Mouse (Mus musculus): ENCODE measurements at regions not wholly inside any gene's neighbourhood (a gene's known extent, or its start where the extent isn't known, plus 50 kb on each side); places are given as distances from the start of the nearest gene placed in this dataset.

GRCm38 (mm10) chr3:58090396-58090795, 242.5 kb upstream of the Pfn2 start:
- H3K4me2 ChIP-seq (ENCODE audit: low read depth, severe bottlenecking), result no peak overlapping the region
- DNase-seq (ENCODE audit: low spot score) (no peak), ATAC-seq (ENCODE audit: insufficient number of reproducible peaks, low FRiP score, low TSS enrichment, low read depth) (no peak)
- no peaks in the 10 kb centered on the region for H3K9me3 ChIP-seq (ENCODE audit: control insufficient read depth, low read length)
- no peak overlapping the region for H3K9ac ChIP-seq (ENCODE audit: low read length)
- no peaks in the 10 kb centered on the region for H3K27me3 ChIP-seq (ENCODE audit: control insufficient read depth, insufficient read depth, low read length)
- H3K27ac ChIP-seq (replicated peaks; ENCODE audit: low read depth, low read length), result no peak overlapping the region
- H3K4me1 ChIP-seq (ENCODE audit: control insufficient read depth, insufficient read depth, low read length), result no peaks in the 10 kb centered on the region
- no peak overlapping the region for H3K4me3 ChIP-seq (ENCODE audit: low read depth, low read length)
- 94% methylated on average over 8 of the region's 8 CpGs for WGBS
- H3K36me3 ChIP-seq (ENCODE audit: control insufficient read depth, insufficient read depth, low read length), result no peaks in the 10 kb centered on the region

- ATAC-seq (ENCODE audit: insufficient number of reproducible peaks, low FRiP score, low TSS enrichment, low read depth), result no peak
- no peak overlapping the region for H3K4me3 ChIP-seq (ENCODE audit: low read depth, low read length)
- no peaks in the 10 kb centered on the region for H3K4me1 ChIP-seq (ENCODE audit: control insufficient read depth, insufficient read depth, low read length)
- H3K4me2 ChIP-seq (ENCODE audit: low read depth, severe bottlenecking), result no peak overlapping the region
- no peaks in the 10 kb centered on the region for H3K27me3 ChIP-seq (ENCODE audit: control insufficient read depth, insufficient read depth, low read length)
- no peaks in the 10 kb centered on the region for H3K36me3 ChIP-seq (ENCODE audit: control insufficient read depth, insufficient read depth, low read length)
- no peaks in the 10 kb centered on the region for H3K9me3 ChIP-seq (ENCODE audit: control insufficient read depth, low read length)
- WGBS, result 85% methylated on average over 6 of the region's 6 CpGs
- H3K27ac ChIP-seq (replicated peaks; ENCODE audit: low read depth, low read length), result no peak overlapping the region
- no peak overlapping the region for H3K9ac ChIP-seq (ENCODE audit: low read length)
- no peak for DNase-seq (ENCODE audit: low spot score)
Measured at GRCm38 (mm10) chr3:58091466-58092176, 243.7 kb upstream of the Pfn2 start.

- Histone ChIP-seq H3K4me2 (ENCODE audit: low read depth, severe bottlenecking) (no peak overlapping the region), H3K36me3 (ENCODE audit: control insufficient read depth, insufficient read depth, low read length) (no peaks in the 10 kb centered on the region), H3K9me3 (ENCODE audit: control insufficient read depth, low read length) (no peaks in the 10 kb centered on the region), H3K9ac (ENCODE audit: low read length) (no peak overlapping the region), H3K27me3 (ENCODE audit: control insufficient read depth, insufficient read depth, low read length) (no peaks in the 10 kb centered on the region), H3K27ac (replicated peaks; ENCODE audit: low read depth, low read length) (no peak overlapping the region), H3K4me1 (ENCODE audit: control insufficient read depth, insufficient read depth, low read length) (no peaks in the 10 kb centered on the region), H3K4me3 (ENCODE audit: low read depth, low read length) (no peak overlapping the region)
- no peak for ATAC-seq (ENCODE audit: insufficient number of reproducible peaks, low FRiP score, low TSS enrichment, low read depth)
- 91% methylated on average over 5 of the region's 5 CpGs for WGBS
- no peak for DNase-seq (ENCODE audit: low spot score)
Measured at GRCm38 (mm10) chr3:58110911-58111476, 263.1 kb upstream of the Pfn2 start.

- Histone ChIP-seq H3K4me2 (ENCODE audit: low read depth, severe bottlenecking) (no peak overlapping the region), H3K27ac (replicated peaks; ENCODE audit: low read depth, low read length) (no peak overlapping the region), H3K4me3 (ENCODE audit: low read depth, low read length) (no peak overlapping the region), H3K27me3 (ENCODE audit: control insufficient read depth, insufficient read depth, low read length) (no peaks in the 10 kb centered on the region), H3K9me3 (ENCODE audit: control insufficient read depth, low read length) (no peaks in the 10 kb centered on the region), H3K4me1 (ENCODE audit: control insufficient read depth, insufficient read depth, low read length) (no peaks in the 10 kb centered on the region), H3K36me3 (ENCODE audit: control insufficient read depth, insufficient read depth, low read length) (no peaks in the 10 kb centered on the region), H3K9ac (ENCODE audit: low read length) (no peak overlapping the region)
- DNase-seq (ENCODE audit: low spot score), result no peak
- ATAC-seq (ENCODE audit: insufficient number of reproducible peaks, low FRiP score, low TSS enrichment, low read depth), result no peak
- WGBS, result 78% methylated on average over 7 of the region's 7 CpGs
Measured at GRCm38 (mm10) chr3:58112431-58112856, 264.6 kb upstream of the Pfn2 start.

GRCm38 (mm10) chr3:58113941-58114340, 266.1 kb upstream of the Pfn2 start:
- no peak overlapping the region for H3K4me2 ChIP-seq (ENCODE audit: low read depth, severe bottlenecking)
- no peaks in the 10 kb centered on the region for H3K27me3 ChIP-seq (ENCODE audit: control insufficient read depth, insufficient read depth, low read length)
- no peak for DNase-seq (ENCODE audit: low spot score)
- H3K9ac ChIP-seq (ENCODE audit: low read length), result no peak overlapping the region
- ATAC-seq (ENCODE audit: insufficient number of reproducible peaks, low FRiP score, low TSS enrichment, low read depth), result no peak
- H3K9me3 ChIP-seq (ENCODE audit: control insufficient read depth, low read length), result no peaks in the 10 kb centered on the region
- H3K36me3 ChIP-seq (ENCODE audit: control insufficient read depth, insufficient read depth, low read length), result no peaks in the 10 kb centered on the region
- no peak overlapping the region for H3K27ac ChIP-seq (replicated peaks; ENCODE audit: low read depth, low read length)
- H3K4me1 ChIP-seq (ENCODE audit: control insufficient read depth, insufficient read depth, low read length), result no peaks in the 10 kb centered on the region
- no peak overlapping the region for H3K4me3 ChIP-seq (ENCODE audit: low read depth, low read length)
- 96% methylated on average over 7 of the region's 7 CpGs for WGBS

GRCm38 (mm10) chr3:58115511-58115910, 267.6 kb upstream of the Pfn2 start:
- H3K27me3 ChIP-seq (ENCODE audit: control insufficient read depth, insufficient read depth, low read length), result no peaks in the 10 kb centered on the region
- no peak for ATAC-seq (ENCODE audit: insufficient number of reproducible peaks, low FRiP score, low TSS enrichment, low read depth)
- H3K4me3 ChIP-seq (ENCODE audit: low read depth, low read length), result no peak overlapping the region
- H3K9ac ChIP-seq (ENCODE audit: low read length), result no peak overlapping the region
- no peak overlapping the region for H3K4me2 ChIP-seq (ENCODE audit: low read depth, severe bottlenecking)
- H3K4me1 ChIP-seq (ENCODE audit: control insufficient read depth, insufficient read depth, low read length), result no peaks in the 10 kb centered on the region
- DNase-seq (ENCODE audit: low spot score), result no peak
- H3K27ac ChIP-seq (replicated peaks; ENCODE audit: low read depth, low read length), result no peak overlapping the region
- no peaks in the 10 kb centered on the region for H3K9me3 ChIP-seq (ENCODE audit: control insufficient read depth, low read length)
- H3K36me3 ChIP-seq (ENCODE audit: control insufficient read depth, insufficient read depth, low read length), result no peaks in the 10 kb centered on the region
- WGBS, result 85% methylated on average over 1 of the region's 1 CpGs

GRCm38 (mm10) chr3:58116848-58117247, 269.0 kb upstream of the Pfn2 start:
- Histone ChIP-seq H3K9ac (ENCODE audit: low read length) (no peak overlapping the region), H3K27ac (replicated peaks; ENCODE audit: low read depth, low read length) (no peak overlapping the region), H3K4me2 (ENCODE audit: low read depth, severe bottlenecking) (no peak overlapping the region), H3K4me3 (ENCODE audit: low read depth, low read length) (no peak overlapping the region), H3K4me1 (ENCODE audit: control insufficient read depth, insufficient read depth, low read length) (no peaks in the 10 kb centered on the region), H3K36me3 (ENCODE audit: control insufficient read depth, insufficient read depth, low read length) (no peaks in the 10 kb centered on the region), H3K9me3 (ENCODE audit: control insufficient read depth, low read length) (no peaks in the 10 kb centered on the region), H3K27me3 (ENCODE audit: control insufficient read depth, insufficient read depth, low read length) (no peaks in the 10 kb centered on the region)
- no peak for ATAC-seq (ENCODE audit: insufficient number of reproducible peaks, low FRiP score, low TSS enrichment, low read depth)
- DNase-seq (ENCODE audit: low spot score), result no peak
- WGBS, result 64% methylated on average over 7 of the region's 7 CpGs

GRCm38 (mm10) chr3:58120051-58120450, 272.2 kb upstream of the Pfn2 start:
- no peaks in the 10 kb centered on the region for H3K36me3 ChIP-seq (ENCODE audit: control insufficient read depth, insufficient read depth, low read length)
- no peaks in the 10 kb centered on the region for H3K27me3 ChIP-seq (ENCODE audit: control insufficient read depth, insufficient read depth, low read length)
- H3K4me3 ChIP-seq (ENCODE audit: low read depth, low read length), result no peak overlapping the region
- no peak overlapping the region for H3K9ac ChIP-seq (ENCODE audit: low read length)
- no peaks in the 10 kb centered on the region for H3K4me1 ChIP-seq (ENCODE audit: control insufficient read depth, insufficient read depth, low read length)
- no peak for DNase-seq (ENCODE audit: low spot score)
- ATAC-seq (ENCODE audit: insufficient number of reproducible peaks, low FRiP score, low TSS enrichment, low read depth), result no peak
- H3K9me3 ChIP-seq (ENCODE audit: control insufficient read depth, low read length), result no peaks in the 10 kb centered on the region
- no peak overlapping the region for H3K27ac ChIP-seq (replicated peaks; ENCODE audit: low read depth, low read length)
- WGBS, result 48% methylated on average over 3 of the region's 3 CpGs
- no peak overlapping the region for H3K4me2 ChIP-seq (ENCODE audit: low read depth, severe bottlenecking)

Measured in limb, embryonic 11.5 days (tissue).